Mouse (Mus musculus): ENCODE measurements around the gene C1qtnf2. TPM values are rescaled to one million over a fixed set of nuclear protein-coding genes. Genes with fewer than 3 reads are reported as not detected.

Gene C1qtnf2
- polyA plus RNA-seq, 1 experiment, result 1.3 TPM

GRCm38 (mm10) chr11:43483122-43483792, 9.2 kb downstream of the C1qtnf2 start:
- no peaks in the 10 kb centered on the region for H3K36me3 ChIP-seq (ENCODE audit: control insufficient read depth, insufficient read depth, low read length)
- H3K27me3 ChIP-seq (ENCODE audit: control insufficient read depth, insufficient read depth, low read length), result no peaks in the 10 kb centered on the region
- no peaks in the 10 kb centered on the region for H3K4me1 ChIP-seq (ENCODE audit: control insufficient read depth, insufficient read depth, low read length)
- TF ChIP-seq POLR2A (IDR thresholded peaks at IDR 0.05; ENCODE audit: control insufficient read depth, low read depth, low read length) (no peak), CTCF (IDR thresholded peaks at IDR 0.05; ENCODE audit: control insufficient read depth, insufficient read depth, insufficient replicate concordance, low read depth, low read length) (no peak)
- peak overlapping the region; percentile 70 for H3K27ac ChIP-seq (ENCODE audit: control insufficient read depth, insufficient read depth, low read depth, low read length)
- H3K4me3 ChIP-seq (ENCODE audit: control insufficient read depth, low read depth, low read length), result no peak overlapping the region

DNA sequence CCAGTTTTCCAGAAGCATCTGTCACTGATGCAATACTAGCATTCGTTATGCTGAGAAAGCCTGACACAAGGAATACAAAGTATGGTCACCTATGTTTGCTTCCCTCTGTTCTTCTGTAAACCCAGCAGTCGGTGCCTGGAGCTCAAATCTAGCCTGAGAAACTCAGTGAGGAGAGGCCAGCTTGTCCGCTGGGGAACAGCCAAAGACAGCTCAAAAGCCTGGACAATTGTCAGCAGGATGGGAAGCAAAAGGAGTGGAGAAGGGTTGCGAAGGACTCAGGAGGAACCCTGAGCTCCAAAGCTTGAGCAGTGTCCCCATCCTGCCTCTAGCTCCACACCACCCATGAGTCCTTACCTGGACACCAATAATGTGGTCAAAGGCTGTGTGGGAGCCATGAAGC, 10.0 kb downstream of the C1qtnf2 start:
- TF ChIP-seq POLR2A (IDR thresholded peaks at IDR 0.05; ENCODE audit: control insufficient read depth, low read depth, low read length) (no peak), CTCF (IDR thresholded peaks at IDR 0.05; ENCODE audit: control insufficient read depth, insufficient read depth, insufficient replicate concordance, low read depth, low read length) (no peak)
- no peak overlapping the region for H3K4me3 ChIP-seq (ENCODE audit: control insufficient read depth, low read depth, low read length)
- no peaks in the 10 kb centered on the region for H3K36me3 ChIP-seq (ENCODE audit: control insufficient read depth, insufficient read depth, low read length)
- no peak overlapping the region for H3K27ac ChIP-seq (ENCODE audit: control insufficient read depth, insufficient read depth, low read depth, low read length)
- H3K27me3 ChIP-seq (ENCODE audit: control insufficient read depth, insufficient read depth, low read length), result no peaks in the 10 kb centered on the region
- no peaks in the 10 kb centered on the region for H3K4me1 ChIP-seq (ENCODE audit: control insufficient read depth, insufficient read depth, low read length)

- TF ChIP-seq POLR2A (IDR thresholded peaks at IDR 0.05; ENCODE audit: control insufficient read depth, low read depth, low read length) (no peak), CTCF (IDR thresholded peaks at IDR 0.05; ENCODE audit: control insufficient read depth, insufficient read depth, insufficient replicate concordance, low read depth, low read length) (no peak)
- no peaks in the 10 kb centered on the region for H3K4me1 ChIP-seq (ENCODE audit: control insufficient read depth, insufficient read depth, low read length)
These were observed 10.6 kb downstream of the C1qtnf2 start for GRCm38 (mm10) chr11:43484652-43485051.

DNA sequence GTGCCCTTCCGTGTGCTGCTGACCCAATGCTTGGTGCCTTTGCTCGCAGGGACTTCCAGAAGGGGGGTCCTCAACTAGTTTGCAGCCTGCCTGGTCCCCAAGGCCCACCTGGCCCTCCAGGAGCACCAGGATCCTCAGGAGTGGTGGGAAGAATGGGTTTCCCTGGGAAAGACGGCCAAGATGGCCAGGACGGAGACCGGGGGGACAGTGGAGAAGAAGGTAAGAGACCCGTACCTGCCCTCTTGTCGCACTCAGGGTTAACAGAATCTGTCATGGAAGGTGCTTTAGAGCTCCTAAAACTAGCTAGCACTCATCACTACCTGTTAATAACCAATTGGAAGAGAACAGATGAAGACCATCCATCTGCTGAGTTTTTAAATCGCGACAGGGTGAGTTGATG, 11.8 kb downstream of the C1qtnf2 start:
- no peak overlapping the region for H3K27ac ChIP-seq (ENCODE audit: control insufficient read depth, insufficient read depth, low read depth, low read length)

More at GRCm38 (mm10) chr11:43484652-43485051, 10.6 kb downstream of the C1qtnf2 start:
- Histone ChIP-seq H3K27ac (ENCODE audit: control insufficient read depth, insufficient read depth, low read depth, low read length) (no peak overlapping the region), H3K36me3 (ENCODE audit: control insufficient read depth, insufficient read depth, low read length) (no peaks in the 10 kb centered on the region), H3K27me3 (ENCODE audit: control insufficient read depth, insufficient read depth, low read length) (no peaks in the 10 kb centered on the region), H3K4me3 (ENCODE audit: control insufficient read depth, low read depth, low read length) (no peak overlapping the region)

GRCm38 (mm10) chr11:43492663-43493062, 18.6 kb downstream of the C1qtnf2 start:
- H3K4me3 ChIP-seq (ENCODE audit: control insufficient read depth, low read depth, low read length), result no peak overlapping the region
- H3K27ac ChIP-seq (ENCODE audit: control insufficient read depth, insufficient read depth, low read depth, low read length), result no peak overlapping the region
- TF ChIP-seq CTCF (IDR thresholded peaks at IDR 0.05; ENCODE audit: control insufficient read depth, insufficient read depth, insufficient replicate concordance, low read depth, low read length) (peak; percentile 94; the same call in 1 of the 2 replicates), POLR2A (IDR thresholded peaks at IDR 0.05; ENCODE audit: control insufficient read depth, low read depth, low read length) (no peak)
- H3K27me3 ChIP-seq (ENCODE audit: control insufficient read depth, insufficient read depth, low read length), result no peaks in the 10 kb centered on the region
- peaks cover 5% of the 10 kb centered on the region for H3K4me1 ChIP-seq (ENCODE audit: control insufficient read depth, insufficient read depth, low read length)
- no peaks in the 10 kb centered on the region for H3K36me3 ChIP-seq (ENCODE audit: control insufficient read depth, insufficient read depth, low read length)

More for the DNA sequence above, 11.8 kb downstream of the C1qtnf2 start:
- H3K27me3 ChIP-seq (ENCODE audit: control insufficient read depth, insufficient read depth, low read length), result no peaks in the 10 kb centered on the region
- no peak overlapping the region for H3K4me3 ChIP-seq (ENCODE audit: control insufficient read depth, low read depth, low read length)
- TF ChIP-seq POLR2A (IDR thresholded peaks at IDR 0.05; ENCODE audit: control insufficient read depth, low read depth, low read length), result no peak
- no peak for TF ChIP-seq CTCF (IDR thresholded peaks at IDR 0.05; ENCODE audit: control insufficient read depth, insufficient read depth, insufficient replicate concordance, low read depth, low read length)
- H3K4me1 ChIP-seq (ENCODE audit: control insufficient read depth, insufficient read depth, low read length), result peaks cover 3% of the 10 kb centered on the region
- no peaks in the 10 kb centered on the region for H3K36me3 ChIP-seq (ENCODE audit: control insufficient read depth, insufficient read depth, low read length)

DNA sequence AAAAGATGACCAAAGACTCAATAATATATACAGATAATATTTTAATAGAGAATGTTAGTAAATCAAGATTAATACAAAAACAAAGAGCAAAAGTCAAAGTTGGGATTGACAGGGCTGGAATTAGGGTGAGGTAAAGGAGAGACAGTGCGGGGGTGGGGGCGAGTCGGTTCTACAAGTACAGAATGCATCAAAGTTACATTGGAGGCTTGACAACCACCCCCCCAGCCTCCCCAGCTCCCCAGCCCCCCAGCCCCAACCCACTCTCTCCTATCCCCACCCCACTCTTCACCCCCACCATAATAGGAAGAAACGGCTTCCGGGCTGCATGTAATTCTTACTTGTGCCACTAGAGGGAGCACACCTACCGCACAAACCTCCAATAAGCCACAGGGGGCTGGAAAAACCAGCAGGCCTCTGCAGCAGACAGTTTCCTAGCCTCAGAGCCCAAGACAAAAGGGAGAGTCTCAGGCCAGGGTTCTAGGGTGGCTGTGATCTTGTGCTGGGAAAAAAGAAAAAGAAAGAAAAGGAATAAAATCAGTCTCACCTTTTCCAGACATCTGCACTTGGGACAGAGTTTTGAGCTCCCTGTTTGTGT, 19.8 kb downstream of the C1qtnf2 start:
- Histone ChIP-seq H3K27me3 (ENCODE audit: control insufficient read depth, insufficient read depth, low read length) (no peaks in the 10 kb centered on the region), H3K27ac (ENCODE audit: control insufficient read depth, insufficient read depth, low read depth, low read length) (no peak overlapping the region), H3K36me3 (ENCODE audit: control insufficient read depth, insufficient read depth, low read length) (no peaks in the 10 kb centered on the region), H3K4me1 (ENCODE audit: control insufficient read depth, insufficient read depth, low read length) (peaks cover 13% of the 10 kb centered on the region), H3K4me3 (ENCODE audit: control insufficient read depth, low read depth, low read length) (no peak overlapping the region)
- TF ChIP-seq CTCF (IDR thresholded peaks at IDR 0.05; ENCODE audit: control insufficient read depth, insufficient read depth, insufficient replicate concordance, low read depth, low read length) (peak; percentile 79), POLR2A (IDR thresholded peaks at IDR 0.05; ENCODE audit: control insufficient read depth, low read depth, low read length) (no peak)

DNA sequence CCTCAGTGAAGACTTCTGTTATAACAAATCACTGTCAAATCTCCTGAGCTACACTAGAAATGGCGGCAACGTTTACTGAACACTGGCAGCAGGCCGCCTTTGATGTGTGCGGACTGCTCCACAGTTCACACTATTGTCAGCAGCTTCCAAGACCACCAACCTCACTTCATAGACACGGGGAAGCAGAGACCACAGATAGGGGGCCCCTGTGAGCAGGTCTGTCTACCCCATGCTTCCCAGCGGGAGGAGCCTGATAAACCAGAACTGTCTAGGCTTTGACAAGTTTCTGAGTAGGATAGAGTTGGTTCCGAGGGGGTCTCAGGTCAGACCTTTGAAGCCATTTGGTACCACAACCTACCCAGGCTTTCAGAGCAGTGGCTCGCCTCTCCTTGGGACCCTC, 21.0 kb downstream of the C1qtnf2 start:
- TF ChIP-seq POLR2A (IDR thresholded peaks at IDR 0.05; ENCODE audit: control insufficient read depth, low read depth, low read length) (no peak), CTCF (IDR thresholded peaks at IDR 0.05; ENCODE audit: control insufficient read depth, insufficient read depth, insufficient replicate concordance, low read depth, low read length) (no peak)
- Histone ChIP-seq H3K27ac (ENCODE audit: control insufficient read depth, insufficient read depth, low read depth, low read length) (no peak overlapping the region), H3K4me1 (ENCODE audit: control insufficient read depth, insufficient read depth, low read length) (peaks cover 13% of the 10 kb centered on the region)

More for the DNA sequence above, 21.0 kb downstream of the C1qtnf2 start:
- Histone ChIP-seq H3K4me3 (ENCODE audit: control insufficient read depth, low read depth, low read length) (no peak overlapping the region), H3K36me3 (ENCODE audit: control insufficient read depth, insufficient read depth, low read length) (no peaks in the 10 kb centered on the region), H3K27me3 (ENCODE audit: control insufficient read depth, insufficient read depth, low read length) (no peaks in the 10 kb centered on the region)

Measured in testis, adult 2 months (tissue).